Mouse (Mus musculus) heart, postnatal 0 days (tissue): ENCODE measurements around the gene Kif18b.

ENCODE experiments used
- CTCF ChIP-seq: IDR thresholded peaks from 2 replicates; pipeline ENCODE4 v1.5.1; 2016; ENCODE audit warnings: antibody characterized with exemption, control low read depth, low read depth
- EP300 ChIP-seq: IDR thresholded peaks from 2 replicates; pipeline ENCODE4 v1.6.1; 2016; ENCODE audit warnings: antibody characterized with exemption, low read depth

GRCm38 (mm10) chr11:102952922-102953321, 28.0 kb upstream of the Kif18b start:
- no peak for TF ChIP-seq CTCF
- no peak for TF ChIP-seq EP300
